Mouse (Mus musculus) bone marrow macrophage, adult 2 months (primary cell): ENCODE results near the gene Ghitm.

Source experiments
- CTCF ChIP-seq: IDR thresholded peaks from 2 replicates; pipeline ENCODE4 v1.5.1; 2012; ENCODE audit warnings: low read depth, mild to moderate bottlenecking, low read length, moderate library complexity
- POLR2A ChIP-seq: IDR thresholded peaks from 2 replicates; pipeline ENCODE4 v1.6.1; 2012; ENCODE audit warnings: mild to moderate bottlenecking, low read depth, low read length, borderline replicate concordance

DNA sequence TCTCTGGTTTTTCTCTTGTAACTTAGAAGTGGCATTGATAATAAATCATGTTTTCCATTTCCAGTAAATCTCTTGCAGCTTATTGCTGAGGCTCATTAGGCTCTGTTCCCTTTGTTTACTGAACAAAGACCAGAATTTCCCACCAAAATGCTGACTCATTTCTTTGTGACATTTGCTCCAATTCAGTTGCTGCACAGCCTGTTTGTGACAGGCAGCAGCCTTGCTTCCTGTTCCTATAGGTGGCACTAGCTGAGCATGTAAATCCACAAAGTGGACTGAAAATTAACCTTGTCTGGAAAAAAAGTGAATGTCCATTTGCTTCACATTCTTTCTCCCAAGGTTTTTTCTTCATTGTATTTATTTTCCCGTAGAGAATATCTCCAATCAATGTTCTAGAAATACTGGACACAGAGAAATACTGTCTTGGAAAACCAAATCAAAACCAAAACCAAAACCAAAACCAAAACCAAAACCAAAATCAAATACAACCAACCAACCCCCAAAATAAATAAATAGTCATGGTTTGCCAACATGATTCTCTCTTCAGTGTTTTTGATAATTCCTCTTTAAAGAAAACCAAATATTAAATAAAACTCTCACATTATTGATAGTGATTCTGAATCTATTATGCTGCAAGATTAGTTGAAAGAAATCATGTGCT is 30.3 kb upstream of the Ghitm start:
- TF ChIP-seq CTCF (no peak), POLR2A (no peak)
